Mouse (Mus musculus): ENCODE measurements around the gene Dnaja4.

The Dnaja4 gene

DNA sequence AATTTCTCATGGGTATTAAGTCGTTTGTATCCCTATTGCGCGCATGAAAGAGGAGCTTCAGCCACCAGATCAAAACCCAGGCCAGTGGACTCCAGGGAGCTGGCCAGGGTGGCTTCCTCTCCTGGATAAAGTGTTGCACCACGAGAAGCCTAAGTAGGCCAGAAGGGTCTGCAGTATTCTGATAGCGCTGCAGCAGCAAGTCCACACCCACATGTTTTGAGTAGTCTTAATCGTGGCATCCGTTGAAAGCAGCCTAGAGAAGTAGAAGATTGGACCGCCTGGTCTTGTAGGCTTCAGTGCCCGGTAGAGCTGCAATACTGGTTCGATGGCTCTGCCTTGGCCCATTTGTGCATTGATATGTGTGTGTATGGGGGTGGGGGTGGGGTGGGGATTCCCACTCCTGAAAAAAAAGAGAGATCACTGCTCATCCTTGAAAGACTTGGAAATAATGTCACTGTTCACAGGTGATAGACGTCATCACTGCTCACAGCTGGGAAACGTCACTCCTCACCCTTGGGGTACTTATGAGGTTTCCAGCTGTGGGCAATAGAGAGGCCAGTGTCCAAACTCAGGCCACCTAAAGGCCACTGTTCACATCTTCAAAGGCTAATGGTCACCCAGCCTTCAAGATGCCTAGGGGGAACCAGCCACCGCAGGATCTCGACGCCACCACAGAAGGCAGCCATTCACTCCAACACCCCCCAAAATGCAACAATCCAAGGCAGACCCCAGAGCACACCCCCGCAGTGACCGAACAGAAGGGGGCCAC, at the start of gene Dnaja4:
Gene Dnaja4, plus strand, starts transcription at position 556 of the 769 bp plus-strand sequence.
- Histone ChIP-seq H3K4me1 (replicated peaks; ENCODE audit: low read depth, low read length) (peaks cover 16% of the 10 kb centered on the region), H3K36me3 (ENCODE audit: insufficient read depth, low read length) (no peaks in the 10 kb centered on the region), H3K27me3 (ENCODE audit: insufficient read depth, low read length) (peaks cover 90% of the 10 kb centered on the region), H3K4me3 (replicated peaks; ENCODE audit: low read length) (peak within 1 kb of the TSS; percentile 79), H3K9me3 (ENCODE audit: low read length) (no peaks in the 10 kb centered on the region)
- TF ChIP-seq CTCF (conservative IDR thresholded peaks at IDR 0.05; ENCODE audit: low read length) (no peak), POU5F1 (IDR thresholded peaks at IDR 0.05; ENCODE audit: borderline replicate concordance, low read length) (no peak), NANOG (IDR thresholded peaks at IDR 0.05; ENCODE audit: borderline replicate concordance, low read length) (no peak)

DNA sequence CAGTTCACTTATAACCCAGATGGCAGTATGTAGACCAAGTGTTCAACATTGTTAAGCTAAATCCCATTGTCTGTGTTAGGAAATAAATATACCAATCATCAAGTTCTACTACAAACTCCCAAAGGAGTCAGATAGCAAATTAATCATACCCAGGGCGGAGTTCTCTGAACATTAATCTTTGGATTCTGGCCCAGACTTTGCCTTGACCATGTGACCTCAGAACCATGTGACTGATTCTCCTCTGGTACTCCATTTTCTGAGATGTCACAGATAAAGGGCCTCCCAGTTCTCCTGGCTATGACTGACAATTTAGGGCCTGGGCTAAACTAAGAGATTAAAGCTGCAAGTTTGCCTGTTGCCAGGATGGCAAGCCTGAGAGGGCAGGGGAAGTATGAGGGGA, 49.3 kb upstream of the Dnaja4 start:
- H3K4me1 ChIP-seq (replicated peaks; ENCODE audit: low read depth, low read length) = no peaks in the 10 kb centered on the region
- H3K4me3 ChIP-seq (replicated peaks; ENCODE audit: low read length) = no peak overlapping the region
- H3K9me3 ChIP-seq (ENCODE audit: low read length) = no peaks in the 10 kb centered on the region
- TF ChIP-seq CTCF (conservative IDR thresholded peaks at IDR 0.05; ENCODE audit: low read length) (no peak), POU5F1 (IDR thresholded peaks at IDR 0.05; ENCODE audit: borderline replicate concordance, low read length) (no peak), NANOG (IDR thresholded peaks at IDR 0.05; ENCODE audit: borderline replicate concordance, low read length) (no peak)
- peaks cover 12% of the 10 kb centered on the region for H3K27me3 ChIP-seq (ENCODE audit: insufficient read depth, low read length)
- H3K36me3 ChIP-seq (ENCODE audit: insufficient read depth, low read length) = no peaks in the 10 kb centered on the region

DNA sequence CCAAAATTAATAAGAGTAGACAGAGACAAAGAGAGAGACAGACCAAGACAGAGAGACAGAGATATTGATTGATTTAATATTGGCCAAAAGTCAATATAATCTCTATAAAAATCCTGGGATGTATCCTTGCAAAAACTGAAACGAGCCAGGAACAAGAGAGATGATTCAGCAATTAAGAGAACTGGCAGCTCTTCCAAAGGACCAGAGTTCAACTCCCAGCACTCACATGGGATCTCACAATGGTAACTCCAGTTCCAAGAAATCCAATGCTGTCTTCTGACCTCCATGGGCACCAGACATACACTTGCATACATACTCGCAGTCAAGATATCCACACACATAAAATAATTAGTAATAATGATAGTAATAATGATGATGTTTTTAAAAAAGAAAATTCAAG, 45.9 kb upstream of the Dnaja4 start:
- Histone ChIP-seq H3K27me3 (ENCODE audit: insufficient read depth, low read length) (peaks cover 3% of the 10 kb centered on the region; the same call in 1 of the 2 replicates), H3K4me3 (replicated peaks; ENCODE audit: low read length) (no peak overlapping the region), H3K9me3 (ENCODE audit: low read length) (no peaks in the 10 kb centered on the region), H3K4me1 (replicated peaks; ENCODE audit: low read depth, low read length) (no peaks in the 10 kb centered on the region), H3K36me3 (ENCODE audit: insufficient read depth, low read length) (no peaks in the 10 kb centered on the region)
- no peak for TF ChIP-seq POU5F1 (IDR thresholded peaks at IDR 0.05; ENCODE audit: borderline replicate concordance, low read length)

DNA sequence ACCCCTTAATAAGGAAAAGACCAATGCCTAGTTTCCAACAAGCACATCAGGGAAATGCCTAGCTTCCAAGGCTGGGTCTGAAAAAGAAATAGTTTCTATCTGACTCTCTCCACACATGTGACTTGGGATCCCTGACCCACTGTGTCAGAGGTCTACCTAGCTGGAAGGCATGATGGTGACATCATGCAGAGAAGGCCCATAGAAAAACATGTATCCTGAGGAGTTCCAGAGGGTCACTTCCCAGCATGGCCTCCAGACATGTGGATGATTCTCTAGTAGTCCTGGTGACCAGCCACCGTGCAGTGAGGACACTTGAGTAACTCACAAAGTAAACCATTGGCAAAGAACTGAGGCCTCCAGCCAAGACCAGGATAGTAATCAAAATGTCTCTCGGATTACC, 42.8 kb upstream of the Dnaja4 start:
- Histone ChIP-seq H3K9me3 (ENCODE audit: low read length) (no peaks in the 10 kb centered on the region), H3K4me1 (replicated peaks; ENCODE audit: low read depth, low read length) (no peaks in the 10 kb centered on the region), H3K4me3 (replicated peaks; ENCODE audit: low read length) (no peak overlapping the region), H3K27me3 (ENCODE audit: insufficient read depth, low read length) (0 out of 2 replicates have a peak, but pooled peaks cover 4% of the 10 kb centered on the region), H3K36me3 (ENCODE audit: insufficient read depth, low read length) (no peaks in the 10 kb centered on the region)
- TF ChIP-seq NANOG (IDR thresholded peaks at IDR 0.05; ENCODE audit: borderline replicate concordance, low read length) (no peak), CTCF (conservative IDR thresholded peaks at IDR 0.05; ENCODE audit: low read length) (no peak)

DNA sequence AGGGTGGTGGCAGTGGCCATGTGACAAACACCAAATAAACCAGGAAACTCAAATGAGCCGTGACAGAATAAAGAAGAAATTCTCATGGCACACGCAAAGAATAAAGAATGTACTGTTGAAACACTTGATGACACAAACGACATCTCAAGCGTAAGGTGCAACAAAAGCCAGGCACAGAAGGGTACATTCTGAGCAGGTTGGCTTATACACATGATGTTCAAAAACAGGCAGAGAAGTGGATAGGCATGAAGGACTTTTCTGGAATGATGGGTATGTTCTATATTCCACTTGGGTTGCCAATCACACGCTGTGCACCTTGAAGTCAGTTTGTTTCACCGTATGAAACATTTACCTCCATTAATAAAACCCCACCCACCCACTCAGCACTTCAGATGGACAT, 42.3 kb upstream of the Dnaja4 start:
- Histone ChIP-seq H3K27me3 (ENCODE audit: insufficient read depth, low read length) (peaks cover 6% of the 10 kb centered on the region; the same call in 1 of the 2 replicates), H3K4me1 (replicated peaks; ENCODE audit: low read depth, low read length) (peaks cover 2% of the 10 kb centered on the region), H3K36me3 (ENCODE audit: insufficient read depth, low read length) (no peaks in the 10 kb centered on the region), H3K4me3 (replicated peaks; ENCODE audit: low read length) (no peak overlapping the region), H3K9me3 (ENCODE audit: low read length) (no peaks in the 10 kb centered on the region)
- TF ChIP-seq NANOG (IDR thresholded peaks at IDR 0.05; ENCODE audit: borderline replicate concordance, low read length) (no peak), CTCF (conservative IDR thresholded peaks at IDR 0.05; ENCODE audit: low read length) (no peak), POU5F1 (IDR thresholded peaks at IDR 0.05; ENCODE audit: borderline replicate concordance, low read length) (no peak)

DNA sequence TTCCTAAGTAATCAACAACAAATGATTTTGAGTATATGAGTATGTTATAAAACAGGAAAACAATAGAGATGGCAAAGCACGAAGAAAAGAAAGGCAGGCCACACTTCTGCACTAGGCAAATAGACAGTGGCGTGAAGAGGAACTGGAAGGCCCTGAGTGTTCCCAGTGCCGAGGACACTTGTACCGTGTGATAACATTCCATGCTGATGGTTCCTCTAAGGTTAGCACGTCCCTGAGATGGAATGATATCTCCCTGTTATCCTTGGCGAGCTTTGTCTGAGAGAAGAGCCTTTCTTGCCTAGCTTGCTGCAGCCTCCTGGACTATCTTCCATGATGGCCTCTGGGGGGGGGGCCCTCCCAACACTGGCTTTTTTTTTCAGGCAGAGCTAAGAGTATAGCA, 39.9 kb upstream of the Dnaja4 start:
- no peak overlapping the region for H3K4me3 ChIP-seq (replicated peaks; ENCODE audit: low read length)
- H3K4me1 ChIP-seq (replicated peaks; ENCODE audit: low read depth, low read length) = peaks cover 10% of the 10 kb centered on the region
- TF ChIP-seq NANOG (IDR thresholded peaks at IDR 0.05; ENCODE audit: borderline replicate concordance, low read length) (no peak), POU5F1 (IDR thresholded peaks at IDR 0.05; ENCODE audit: borderline replicate concordance, low read length) (no peak), CTCF (conservative IDR thresholded peaks at IDR 0.05; ENCODE audit: low read length) (no peak)
- H3K27me3 ChIP-seq (ENCODE audit: insufficient read depth, low read length) = peaks cover 10% of the 10 kb centered on the region; the same call in 1 of the 2 replicates
- no peaks in the 10 kb centered on the region for H3K9me3 ChIP-seq (ENCODE audit: low read length)
- H3K36me3 ChIP-seq (ENCODE audit: insufficient read depth, low read length) = no peaks in the 10 kb centered on the region

DNA sequence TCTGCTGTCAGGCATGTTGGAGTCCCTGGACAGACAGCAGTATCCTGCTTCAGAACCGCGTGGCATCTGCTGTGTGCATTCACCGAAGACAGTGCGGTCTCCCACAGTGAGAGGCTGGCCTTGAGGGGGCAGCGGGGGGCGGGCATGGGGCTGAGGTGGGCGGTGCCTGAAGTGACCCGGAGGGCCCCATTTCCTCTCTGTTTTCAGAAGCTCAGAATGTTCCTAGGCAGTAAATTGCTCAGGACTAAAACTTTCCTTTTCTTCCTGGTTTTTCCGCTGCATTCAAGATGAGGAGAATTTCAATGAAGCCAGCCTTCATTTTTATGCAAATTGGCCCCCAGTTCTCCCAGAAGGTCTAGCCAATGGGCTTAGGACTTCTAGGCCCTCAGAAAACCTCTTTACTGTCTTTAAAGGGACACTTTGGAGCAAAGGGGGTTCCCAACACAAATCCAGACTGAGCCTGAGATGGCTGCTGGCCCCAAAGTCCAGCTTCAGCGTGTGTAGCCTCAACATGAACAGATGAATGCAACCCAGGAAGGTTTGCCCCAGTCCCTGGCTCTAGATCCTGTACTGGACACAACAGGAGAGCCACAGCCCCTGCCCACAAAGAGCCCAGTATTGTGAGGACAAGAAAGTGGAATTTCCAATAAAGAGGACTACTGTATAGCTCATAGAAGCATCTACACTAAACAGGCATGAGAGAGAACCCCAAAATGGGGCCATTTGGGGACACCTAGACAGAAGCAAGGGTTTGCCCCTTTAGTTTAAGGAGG, 36.9 kb upstream of the Dnaja4 start, which contains the start of gene Acsbg1:
Gene Acsbg1, minus strand, starts transcription at position 266 of the 773 bp plus-strand sequence.
- Histone ChIP-seq H3K4me3 (replicated peaks; ENCODE audit: low read length) (no peak within 1 kb of the TSS), H3K4me1 (replicated peaks; ENCODE audit: low read depth, low read length) (peaks cover 10% of the 10 kb centered on the region), H3K27me3 (ENCODE audit: insufficient read depth, low read length) (peaks cover 10% of the 10 kb centered on the region; the same call in 1 of the 2 replicates), H3K9me3 (ENCODE audit: low read length) (no peaks in the 10 kb centered on the region), H3K36me3 (ENCODE audit: insufficient read depth, low read length) (no peaks in the 10 kb centered on the region)
- TF ChIP-seq POU5F1 (IDR thresholded peaks at IDR 0.05; ENCODE audit: borderline replicate concordance, low read length) (no peak), CTCF (conservative IDR thresholded peaks at IDR 0.05; ENCODE audit: low read length) (no peak), NANOG (IDR thresholded peaks at IDR 0.05; ENCODE audit: borderline replicate concordance, low read length) (no peak)

DNA sequence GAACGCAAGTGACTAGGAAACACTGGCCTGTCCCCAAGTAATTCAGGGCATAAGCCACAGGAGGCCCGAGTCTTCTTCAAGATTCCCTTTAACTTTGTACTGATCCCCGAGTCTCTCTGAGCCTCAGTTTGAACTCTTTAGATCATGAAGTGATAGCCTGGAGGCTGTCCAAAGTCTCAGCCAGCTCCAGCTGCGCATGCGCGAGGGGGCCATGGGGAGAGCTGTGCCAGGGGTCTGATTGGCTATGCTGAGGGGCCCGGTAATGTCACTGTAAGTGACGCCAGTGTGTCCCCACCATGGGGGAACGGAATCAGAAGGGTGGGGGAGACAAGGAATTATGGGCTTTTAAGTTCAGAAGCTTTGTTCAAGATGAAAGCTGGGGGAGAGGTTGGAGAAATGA, 34.3 kb upstream of the Dnaja4 start:
- H3K9me3 ChIP-seq (ENCODE audit: low read length) = no peaks in the 10 kb centered on the region
- H3K27me3 ChIP-seq (ENCODE audit: insufficient read depth, low read length) = peaks cover 10% of the 10 kb centered on the region; the same call in 1 of the 2 replicates
- no peak for TF ChIP-seq NANOG (IDR thresholded peaks at IDR 0.05; ENCODE audit: borderline replicate concordance, low read length)
- no peak for TF ChIP-seq CTCF (conservative IDR thresholded peaks at IDR 0.05; ENCODE audit: low read length)
- TF ChIP-seq POU5F1 (IDR thresholded peaks at IDR 0.05; ENCODE audit: borderline replicate concordance, low read length) = no peak
- H3K4me1 ChIP-seq (replicated peaks; ENCODE audit: low read depth, low read length) = peaks cover 10% of the 10 kb centered on the region
- no peak overlapping the region for H3K4me3 ChIP-seq (replicated peaks; ENCODE audit: low read length)
- H3K36me3 ChIP-seq (ENCODE audit: insufficient read depth, low read length) = no peaks in the 10 kb centered on the region
